Mouse (Mus musculus) intestine, postnatal 0 days (tissue): ENCODE data around the gene Cers1. TPM values are rescaled to one million over a fixed set of nuclear protein-coding genes. Genes with fewer than 3 reads are reported as not detected.

ENCODE experiments used
- ATAC-seq: fragments of 200-750 bp; cut with Nextera tagmentation; 2 replicates; pipeline ENCODE4 v1.8.0; 2017; ENCODE audit warnings: mild to moderate bottlenecking, moderate TSS enrichment, moderate library complexity
- H3K27ac ChIP-seq: fragments of 300-500 bp; sonication (generic); 2 replicates; pipeline ENCODE4 v1.5.1; 2014; ENCODE audit warnings: mild to moderate bottlenecking, low read depth, low read length, moderate library complexity
- H3K27me3 ChIP-seq: fragments of 300-500 bp; sonication (generic); replicated peaks from 2 replicates; pipeline ENCODE4 v1.6.1; 2014; ENCODE audit warnings: low read length, mixed read lengths; ENCODE audit not compliant: control insufficient read depth, insufficient read depth
- H3K36me3 ChIP-seq: fragments of 300-500 bp; sonication (generic); 2 replicates; pipeline ENCODE4 v1.6.1; 2014; ENCODE audit warnings: mild to moderate bottlenecking, moderate library complexity; ENCODE audit not compliant: control insufficient read depth, insufficient read depth
- H3K4me1 ChIP-seq: fragments of 300-500 bp; sonication (generic); replicated peaks from 2 replicates; pipeline ENCODE4 v1.6.1; 2014; ENCODE audit warnings: antibody characterized with exemption, low read length, mixed read lengths; ENCODE audit not compliant: control insufficient read depth, insufficient read depth
- H3K4me2 ChIP-seq: fragments of 300-500 bp; sonication (generic); replicated peaks from 2 replicates; pipeline ENCODE4 v1.6.1; 2014; ENCODE audit warnings: low read depth, mild to moderate bottlenecking, moderate library complexity
- H3K4me3 ChIP-seq: fragments of 300-500 bp; sonication (generic); 2 replicates; pipeline ENCODE4 v1.5.1; 2014; ENCODE audit warnings: low read depth, low read length
- H3K9ac ChIP-seq: fragments of 300-500 bp; sonication (generic); 2 replicates; pipeline ENCODE4 v1.6.1; 2014; ENCODE audit warnings: mild to moderate bottlenecking, low read depth, low read length
- H3K9me3 ChIP-seq: fragments of 300-500 bp; sonication (generic); 2 replicates; pipeline ENCODE4 v1.6.1; 2016; ENCODE audit warnings: mixed run types; ENCODE audit not compliant: control insufficient read depth
- CTCF ChIP-seq: sonication (generic); IDR thresholded peaks from 2 replicates; pipeline ENCODE4 v1.5.1; 2016; ENCODE audit warnings: low read depth, mild to moderate bottlenecking, control low read depth, antibody characterized with exemption, moderate library complexity
- WGBS: fragments of 180-500 bp; shearing (Covaris S2); extraction: QIAGEN DNeasy Blood & Tissue Kit; methylation state at CpG from one replicate; pipeline ENCODE4 v1.1.7; 2014; 5-methylcytosine and 5-hydroxymethylcytosine counted together
- polyA plus RNA-seq: library from polyadenylated mRNA; unstranded; fragments of >200 nt; fragmentation: Nextera tagmentation; extraction: Ambion mirVana; gene quantifications from 2 replicates; pipeline ENCODE4 v1.2.1, GENCODE M21; 2015

The Cers1 gene
- polyA plus RNA-seq, 1 experiment from 2014 or later, result 1.7 TPM

- Histone ChIP-seq H3K9me3 (no peaks in the 10 kb centered on the region), H3K4me1 (no peaks in the 10 kb centered on the region), H3K4me3 (no peak overlapping the region), H3K36me3 (peaks cover 27% of the 10 kb centered on the region), H3K27me3 (no peaks in the 10 kb centered on the region), H3K27ac (no peak overlapping the region), H3K9ac (no peak overlapping the region), H3K4me2 (no peak overlapping the region)
- no peak for TF ChIP-seq CTCF
- no peak for ATAC-seq
- WGBS, result 85% methylated on average over 5 of the region's 5 CpGs
Measured at GRCm38 (mm10) chr8:70284421-70284820, 31.2 kb upstream of the Cers1 start.

GRCm38 (mm10) chr8:70285304-70285703 is 30.3 kb upstream of the Cers1 start:
- Histone ChIP-seq H3K4me2 (no peak overlapping the region), H3K36me3 (peaks cover 32% of the 10 kb centered on the region), H3K27me3 (no peaks in the 10 kb centered on the region), H3K9ac (no peak overlapping the region), H3K4me3 (no peak overlapping the region), H3K4me1 (no peaks in the 10 kb centered on the region), H3K9me3 (no peaks in the 10 kb centered on the region), H3K27ac (no peak overlapping the region)
- ATAC-seq, result no peak
- no peak for TF ChIP-seq CTCF
- 94% methylated on average over 15 of the region's 15 CpGs for WGBS

GRCm38 (mm10) chr8:70286737-70287136 is 28.8 kb upstream of the Cers1 start:
- no peak overlapping the region for H3K27ac ChIP-seq
- H3K9me3 ChIP-seq, result no peaks in the 10 kb centered on the region
- H3K9ac ChIP-seq, result no peak overlapping the region
- H3K27me3 ChIP-seq, result no peaks in the 10 kb centered on the region
- peak; percentile 54 for TF ChIP-seq CTCF
- H3K36me3 ChIP-seq, result peaks cover 47% of the 10 kb centered on the region
- H3K4me3 ChIP-seq, result no peak overlapping the region
- WGBS, result 94% methylated on average over 8 of the region's 8 CpGs
- no peaks in the 10 kb centered on the region for H3K4me1 ChIP-seq
- no peak overlapping the region for H3K4me2 ChIP-seq
- ATAC-seq, result no peak

- Histone ChIP-seq H3K9me3 (no peaks in the 10 kb centered on the region), H3K4me1 (no peaks in the 10 kb centered on the region), H3K27ac (no peak overlapping the region), H3K4me3 (no peak overlapping the region), H3K9ac (no peak overlapping the region), H3K27me3 (no peaks in the 10 kb centered on the region), H3K4me2 (no peak overlapping the region), H3K36me3 (peaks cover 90% of the 10 kb centered on the region)
- ATAC-seq, result no peak
- no peak for TF ChIP-seq CTCF
- 57% methylated on average over 5 of the region's 5 CpGs for WGBS
Measured at GRCm38 (mm10) chr8:70293988-70294405, 21.6 kb upstream of the Cers1 start.

- Histone ChIP-seq H3K9me3 (no peaks in the 10 kb centered on the region), H3K9ac (no peak overlapping the region), H3K4me3 (no peak overlapping the region), H3K27me3 (no peaks in the 10 kb centered on the region), H3K4me2 (no peak overlapping the region), H3K4me1 (peaks cover 2% of the 10 kb centered on the region; the same call in 1 of the 2 replicates), H3K27ac (peak overlapping the region; percentile 21; the same call in 1 of the 2 replicates), H3K36me3 (peaks cover 48% of the 10 kb centered on the region)
- no peak for TF ChIP-seq CTCF
- no peak for ATAC-seq
- WGBS, result 83% methylated on average over 3 of the region's 3 CpGs
Measured at GRCm38 (mm10) chr8:70300881-70301280, 14.7 kb upstream of the Cers1 start.

- H3K4me1 ChIP-seq, result peaks cover 2% of the 10 kb centered on the region; the same call in 1 of the 2 replicates
- peak within 1 kb of the TSS; percentile 62 for H3K27ac ChIP-seq
- H3K36me3 ChIP-seq, result peaks cover 48% of the 10 kb centered on the region
- peak within 1 kb of the TSS; percentile 91 for H3K4me3 ChIP-seq
- WGBS, result under 1% methylated on average over 40 of the region's 40 CpGs
- ATAC-seq, result peak; percentile 87
- H3K9me3 ChIP-seq, result no peaks in the 10 kb centered on the region
- H3K27me3 ChIP-seq, result no peaks in the 10 kb centered on the region
- no peak for TF ChIP-seq CTCF
- peak within 1 kb of the TSS; percentile 87 for H3K9ac ChIP-seq
- H3K4me2 ChIP-seq, result peak within 1 kb of the TSS; percentile 86
Measured at GRCm38 (mm10) chr8:70302358-70302890, 13.2 kb upstream of the Cers1 start, which contains the start of the genes Ddx49 and Cope. Gene Ddx49, minus strand, starts transcription at chr8:70302489. Gene Cope, plus strand, starts transcription at chr8:70302518.
